Mouse (Mus musculus) heart, adult 2 months (tissue): Measurements from ENCODE around the gene Frmd7.

Source experiments
- CTCF ChIP-seq: fragments of 200-600 bp; IDR thresholded peaks from 2 replicates; pipeline ENCODE4 v1.8.1; 2022; ENCODE audit warnings: antibody characterized with exemption, mild to moderate bottlenecking, moderate library complexity
- POLR2A ChIP-seq: fragments of 200-500 bp; IDR thresholded peaks from 2 replicates; pipeline ENCODE4 v1.6.1; 2011; ENCODE audit warnings: mild to moderate bottlenecking, low read depth, low read length, control low read depth; ENCODE audit not compliant: insufficient read depth

- TF ChIP-seq POLR2A = no peak
- TF ChIP-seq CTCF = peak; percentile 39
These were observed 54.5 kb downstream of the Frmd7 start for GRCm38 (mm10) chrX:50887999-50888398.
